Mouse (Mus musculus) heart, embryonic 14.5 days (tissue): ENCODE data around the gene Tbata. TPM values are rescaled to one million over a fixed set of nuclear protein-coding genes. Genes with fewer than 3 reads are reported as not detected.

Experiments used
- ATAC-seq: fragments of 200-750 bp; cut with Nextera tagmentation; 2 replicates; pipeline ENCODE4 v1.8.0; 2017; ENCODE audit warnings: low read depth, moderate TSS enrichment; ENCODE audit not compliant: insufficient number of reproducible peaks, insufficient read depth, low FRiP score
- H3K27ac ChIP-seq, 2 experiments: fragments of 200-500 bp in 1 of 2; fragments of 300-500 bp in 1 of 2; sonication (generic) in 1 of 2; replicated peaks in 1 of 2; 2 replicates each; pipeline ENCODE4 v1.5.1; 2012 to 2014; ENCODE audit warnings: low read depth in 2 of 2, low read length in 2 of 2, control low read depth in 1 of 2, mild to moderate bottlenecking in 1 of 2, mixed read lengths in 1 of 2; ENCODE audit not compliant: control insufficient read depth in 1 of 2, insufficient read depth in 1 of 2
- H3K27me3 ChIP-seq: fragments of 300-500 bp; sonication (generic); 2 replicates; pipeline ENCODE4 v1.6.1; 2014; ENCODE audit warnings: mild to moderate bottlenecking, low read length, control low read depth; ENCODE audit not compliant: control insufficient read depth, insufficient read depth
- H3K36me3 ChIP-seq: fragments of 300-500 bp; sonication (generic); 2 replicates; pipeline ENCODE4 v1.6.1; 2014; ENCODE audit warnings: mild to moderate bottlenecking, control low read depth, low read length, mixed read lengths; ENCODE audit not compliant: control insufficient read depth, insufficient read depth
- H3K4me1 ChIP-seq, 2 experiments: fragments of 200-500 bp in 1 of 2; fragments of 300-500 bp in 1 of 2; sonication (generic) in 1 of 2; 2 replicates each; pipeline ENCODE4 v1.6.1; 2012 to 2014; ENCODE audit warnings: low read length in 2 of 2, control low read depth in 1 of 2, mixed read lengths in 1 of 2; ENCODE audit not compliant: control insufficient read depth in 2 of 2, insufficient read depth in 2 of 2
- H3K4me2 ChIP-seq: fragments of 300-500 bp; sonication (generic); 2 replicates; pipeline ENCODE4 v1.6.1; 2014; ENCODE audit warnings: mild to moderate bottlenecking, low read length
- H3K4me3 ChIP-seq, 2 experiments: fragments of 200-500 bp in 1 of 2; fragments of 300-500 bp in 1 of 2; sonication (generic) in 1 of 2; 2 replicates each; pipeline ENCODE4 v1.5.1; 2012 to 2014; ENCODE audit warnings: low read length in 2 of 2, mild to moderate bottlenecking in 2 of 2, control low read depth in 1 of 2, low read depth in 1 of 2, moderate library complexity in 1 of 2; ENCODE audit not compliant: control insufficient read depth in 1 of 2, insufficient read depth in 1 of 2
- H3K9ac ChIP-seq: fragments of 300-500 bp; sonication (generic); 2 replicates; pipeline ENCODE4 v1.6.1; 2014; ENCODE audit warnings: mild to moderate bottlenecking, low read length
- H3K9me3 ChIP-seq: fragments of 300-500 bp; sonication (generic); 2 replicates; pipeline ENCODE4 v1.6.1; 2016; ENCODE audit warnings: low read length, control low read depth; ENCODE audit not compliant: control insufficient read depth
- WGBS: fragments of 180-500 bp; shearing (Covaris S2); extraction: QIAGEN DNeasy Blood & Tissue Kit; methylation state at CpG from one replicate; pipeline ENCODE4 v1.1.7; 2014; 5-methylcytosine and 5-hydroxymethylcytosine counted together
- polyA plus RNA-seq: library from polyadenylated mRNA; unstranded; fragments of >200 nt; fragmentation: Nextera tagmentation; extraction: Ambion mirVana; gene quantifications from 2 replicates; pipeline ENCODE4 v1.2.1, GENCODE M21; 2014

Gene Tbata
- polyA plus RNA-seq, result not detected in 2 replicates

DNA sequence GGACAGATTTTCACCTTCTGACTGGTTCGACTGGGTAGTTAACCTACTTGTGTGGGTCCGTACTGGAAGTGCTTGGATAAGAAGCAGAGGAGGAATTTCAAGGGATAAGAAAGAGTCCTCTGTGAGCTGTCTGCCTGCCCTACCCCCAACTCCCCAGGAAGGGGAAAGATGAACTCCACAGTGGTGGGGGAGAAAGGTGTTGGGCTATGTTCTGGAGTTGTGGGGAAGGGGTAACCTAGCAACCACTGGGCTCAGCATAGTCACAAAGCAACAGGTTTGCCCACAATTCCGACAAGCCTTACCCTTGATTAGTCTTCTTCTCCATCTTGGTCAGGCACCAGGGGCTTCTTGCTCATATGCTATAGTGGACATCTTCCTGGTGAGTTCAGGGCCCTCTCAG, at the start of gene Tbata:
Gene Tbata (plus strand): TSS at position 301 of the 400 bp plus-strand sequence.
- H3K36me3 ChIP-seq, result no peaks in the 10 kb centered on the region
- no peaks in the 10 kb centered on the region for H3K9me3 ChIP-seq
- H3K4me1 ChIP-seq, result peaks cover 0 to 3% of the 10 kb centered on the region in 2 experiments; a peak in 1 of 4 replicates
- H3K4me2 ChIP-seq, result no peak within 1 kb of the TSS
- H3K4me3 ChIP-seq, result no peak within 1 kb of the TSS
- no peak for ATAC-seq
- WGBS, result 48% methylated on average over 3 of the region's 3 CpGs
- peaks cover 18% of the 10 kb centered on the region for H3K27me3 ChIP-seq
- H3K27ac ChIP-seq, result no peak within 1 kb of the TSS
- H3K9ac ChIP-seq, result no peak within 1 kb of the TSS

DNA sequence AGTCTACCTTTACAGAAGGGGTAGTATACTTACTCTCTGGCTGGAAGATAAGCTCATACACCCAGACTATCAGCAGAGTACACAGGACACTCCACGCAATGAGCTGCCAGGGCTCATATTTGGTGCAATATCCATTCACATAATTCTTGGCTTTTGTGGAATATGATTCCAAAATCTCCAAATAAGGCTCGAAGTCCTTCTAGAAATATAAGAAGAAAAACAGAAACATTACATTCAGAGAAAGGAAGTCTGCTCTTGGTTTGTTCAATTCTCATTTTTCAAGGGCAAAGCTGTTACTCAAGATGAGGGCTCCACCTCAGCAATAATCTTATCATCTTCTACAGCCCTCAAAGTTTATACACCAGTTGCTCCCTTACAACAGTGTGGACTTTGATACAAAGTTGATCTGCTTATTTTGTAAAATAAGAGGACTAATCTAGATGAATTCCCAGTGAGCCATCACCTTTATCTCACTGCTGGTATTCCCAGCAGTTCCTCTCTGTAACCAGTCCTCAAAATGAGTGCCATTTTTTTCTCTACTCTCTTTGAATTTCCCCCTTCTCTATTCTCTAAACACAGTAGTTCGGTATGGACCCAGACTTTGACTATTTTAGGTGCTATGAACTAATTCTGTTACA, 48.4 kb upstream of the Tbata start:
- ATAC-seq, result no peak
- no peaks in the 10 kb centered on the region for H3K9me3 ChIP-seq
- H3K36me3 ChIP-seq, result peaks cover 17% of the 10 kb centered on the region
- no peak overlapping the region for H3K4me2 ChIP-seq
- H3K4me3 ChIP-seq, result no peak overlapping the region
- WGBS, result 73% methylated on average over 3 of the region's 3 CpGs
- H3K27me3 ChIP-seq, result no peaks in the 10 kb centered on the region
- no peaks in the 10 kb centered on the region for H3K4me1 ChIP-seq
- H3K27ac ChIP-seq, result no peak overlapping the region
- no peak overlapping the region for H3K9ac ChIP-seq

DNA sequence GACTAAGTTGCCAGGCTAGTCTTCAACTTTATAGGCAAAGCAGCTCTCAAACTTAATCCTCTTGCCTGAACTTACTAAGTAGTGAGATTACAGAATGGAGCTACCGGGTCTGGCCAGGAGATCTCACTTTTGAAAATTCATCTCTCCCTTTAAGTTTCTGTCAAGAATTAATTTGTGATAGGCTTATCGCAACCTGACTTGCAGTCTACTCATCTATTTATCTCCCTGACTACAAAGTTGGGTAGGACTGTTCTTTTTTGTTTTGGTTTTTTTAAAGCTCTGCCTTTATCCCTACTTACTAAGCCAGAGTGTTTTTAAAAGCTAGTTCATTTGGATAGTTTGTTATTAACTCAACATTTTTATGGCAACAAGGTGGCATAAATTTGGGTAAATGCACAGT, 47.3 kb upstream of the Tbata start:
- no peak for ATAC-seq

DNA sequence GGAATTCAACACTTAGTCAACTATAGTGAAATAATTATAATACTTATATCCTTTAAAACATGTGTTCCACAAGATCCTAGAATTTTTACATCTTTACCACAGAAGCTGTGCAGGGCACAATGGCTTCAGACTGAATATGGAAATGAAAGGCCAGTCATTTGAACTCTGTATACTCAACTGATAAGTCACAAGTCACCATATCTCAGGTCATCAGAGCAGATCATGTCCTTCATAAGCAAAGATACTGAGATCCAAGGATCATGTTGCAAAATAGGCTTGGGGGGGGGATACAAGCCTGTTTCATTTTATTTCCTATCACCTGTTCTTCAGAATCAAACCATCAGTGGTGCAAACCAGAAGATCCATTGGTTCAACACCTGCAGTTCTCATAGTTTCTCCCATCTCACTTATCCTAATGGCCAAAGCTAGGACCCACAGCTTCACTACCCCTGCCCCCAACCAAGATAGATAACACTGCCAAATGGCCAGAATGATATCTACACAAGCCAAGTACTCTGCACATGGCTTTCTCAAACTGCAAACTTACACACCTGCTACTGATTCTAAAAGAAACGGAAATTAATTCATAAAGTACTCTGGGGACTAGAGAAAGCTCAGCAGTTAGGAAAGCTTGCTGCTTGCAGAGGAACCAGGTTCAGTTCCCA, 42.9 kb upstream of the Tbata start:
- H3K27ac ChIP-seq, result no peak overlapping the region
- no peak for ATAC-seq
- 0 out of 2 replicates have a peak, but pooled peaks cover 3% of the 10 kb centered on the region for H3K36me3 ChIP-seq
- no peaks in the 10 kb centered on the region for H3K27me3 ChIP-seq
- no peaks in the 10 kb centered on the region for H3K9me3 ChIP-seq
- WGBS, result 88% methylated on average over 1 of the region's 1 CpGs
- no peak overlapping the region for H3K4me3 ChIP-seq
- no peaks in the 10 kb centered on the region for H3K4me1 ChIP-seq
- no peak overlapping the region for H3K4me2 ChIP-seq
- no peak overlapping the region for H3K9ac ChIP-seq

More for the DNA sequence above, 47.3 kb upstream of the Tbata start:
- no peak overlapping the region for H3K4me2 ChIP-seq
- no peak overlapping the region for H3K27ac ChIP-seq
- 75% methylated on average over 2 of the region's 2 CpGs for WGBS
- no peak overlapping the region for H3K4me3 ChIP-seq
- no peaks in the 10 kb centered on the region for H3K27me3 ChIP-seq
- H3K36me3 ChIP-seq, result peaks cover 17% of the 10 kb centered on the region
- no peaks in the 10 kb centered on the region for H3K9me3 ChIP-seq
- H3K9ac ChIP-seq, result no peak overlapping the region
- no peaks in the 10 kb centered on the region for H3K4me1 ChIP-seq

DNA sequence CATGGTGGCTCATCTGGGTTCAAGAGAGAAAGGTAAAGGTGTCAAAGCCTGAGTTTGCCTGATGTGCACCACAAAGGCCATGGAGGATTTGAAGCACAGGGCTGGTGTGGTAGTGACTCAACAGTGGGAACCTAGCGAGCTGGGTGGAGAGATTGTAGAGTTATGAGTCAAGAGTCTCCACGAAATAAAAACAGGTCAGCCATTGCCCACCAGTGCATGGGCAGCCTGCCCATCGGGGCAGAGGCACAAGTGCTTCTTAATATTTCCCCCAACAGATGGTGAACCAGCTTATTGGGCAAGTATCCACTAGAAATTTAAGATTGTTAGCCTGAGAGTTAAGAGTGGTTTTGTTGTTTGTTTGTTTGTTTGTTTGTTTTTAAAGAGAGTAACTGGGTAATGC, 40.8 kb upstream of the Tbata start:
- ATAC-seq, result no peak
- H3K4me1 ChIP-seq, result no peaks in the 10 kb centered on the region
- H3K4me2 ChIP-seq, result no peak overlapping the region
- H3K4me3 ChIP-seq, result no peak overlapping the region
- H3K9ac ChIP-seq, result no peak overlapping the region
- H3K9me3 ChIP-seq, result no peaks in the 10 kb centered on the region
- H3K27ac ChIP-seq, result no peak overlapping the region
- H3K27me3 ChIP-seq, result no peaks in the 10 kb centered on the region
- peaks cover 3% of the 10 kb centered on the region; the same call in 1 of the 2 replicates for H3K36me3 ChIP-seq
- WGBS, result 69% methylated on average over 3 of the region's 3 CpGs

DNA sequence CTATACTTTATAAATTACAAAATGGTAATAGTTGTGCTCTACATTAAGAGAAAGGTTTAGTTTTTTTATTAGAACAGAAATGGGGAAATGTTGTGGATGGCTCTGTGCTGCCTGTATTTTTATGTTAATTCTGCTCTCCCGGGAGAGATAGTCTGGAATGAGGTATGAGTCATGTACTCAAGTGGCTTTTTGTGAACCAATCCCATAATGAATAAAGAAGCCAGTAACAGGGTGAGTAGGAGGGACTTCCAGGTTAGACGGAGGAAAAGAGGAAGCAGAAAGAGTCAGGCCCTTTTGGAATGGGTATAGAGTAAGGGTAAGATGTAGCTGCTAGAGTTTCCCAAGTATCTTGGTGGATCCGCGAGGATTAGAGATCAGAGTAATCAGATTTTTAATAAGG, 37.7 kb upstream of the Tbata start:
- H3K36me3 ChIP-seq, result peaks cover 13% of the 10 kb centered on the region; the same call in 1 of the 2 replicates
- no peak overlapping the region for H3K4me2 ChIP-seq
- ATAC-seq, result no peak
- H3K9ac ChIP-seq, result no peak overlapping the region
- no peaks in the 10 kb centered on the region for H3K9me3 ChIP-seq
- no peak overlapping the region for H3K4me3 ChIP-seq
- no peaks in the 10 kb centered on the region for H3K27me3 ChIP-seq
- H3K27ac ChIP-seq, result no peak overlapping the region
- 69% methylated on average over 4 of the region's 4 CpGs for WGBS
- no peaks in the 10 kb centered on the region for H3K4me1 ChIP-seq

DNA sequence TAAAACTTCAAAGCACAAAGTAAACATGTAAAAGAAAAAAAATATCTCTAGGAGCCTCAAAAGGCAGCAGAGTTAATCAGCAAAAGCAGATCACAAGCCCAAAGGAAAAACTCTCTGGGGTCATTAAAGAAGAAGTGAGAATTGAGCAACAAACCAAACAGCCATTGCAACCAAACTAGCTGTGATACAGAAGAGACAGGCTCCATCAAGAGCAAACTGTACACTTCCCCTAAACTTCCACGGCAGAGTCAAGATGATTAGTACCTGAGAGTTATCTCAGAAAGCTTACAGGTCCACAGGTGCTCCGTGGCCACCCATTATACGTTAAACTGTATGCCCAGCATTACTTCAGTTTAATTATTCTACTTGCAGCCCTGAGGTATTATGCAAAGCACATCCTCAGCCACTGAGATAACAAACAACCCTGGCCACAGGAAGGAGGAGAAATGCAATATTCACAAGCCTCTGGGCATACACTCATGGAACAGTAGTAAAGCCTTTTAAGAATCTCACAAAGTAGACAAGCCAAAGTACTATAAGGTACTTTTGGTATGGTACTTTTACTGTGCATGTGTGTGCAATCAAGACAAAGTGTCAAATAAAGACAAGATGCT, 36.4 kb upstream of the Tbata start:
- H3K27ac ChIP-seq, result no peak overlapping the region
- no peak for ATAC-seq
- no peak overlapping the region for H3K4me3 ChIP-seq
- no peak overlapping the region for H3K9ac ChIP-seq
- 55% methylated on average over 3 of the region's 3 CpGs for WGBS
- no peaks in the 10 kb centered on the region for H3K9me3 ChIP-seq
- no peaks in the 10 kb centered on the region for H3K4me1 ChIP-seq
- no peaks in the 10 kb centered on the region for H3K27me3 ChIP-seq
- no peak overlapping the region for H3K4me2 ChIP-seq
- peaks cover 18% of the 10 kb centered on the region for H3K36me3 ChIP-seq
